Mouse (Mus musculus) liver, adult 2 months (tissue): Measurements from ENCODE around the gene Homez.

Source experiments
- CTCF ChIP-seq: fragments of 200-500 bp; IDR thresholded peaks from 2 replicates; pipeline ENCODE4 v1.5.1; 2011; ENCODE audit warnings: low read depth, low read length, control low read depth
- POLR2A ChIP-seq: fragments of 200-500 bp; IDR thresholded peaks from 2 replicates; pipeline ENCODE4 v1.6.1; 2011; ENCODE audit warnings: low read length, control low read depth; ENCODE audit not compliant: insufficient read depth; ENCODE audit errors: extremely low read depth

- peak; percentile 54 for TF ChIP-seq CTCF
- no peak for TF ChIP-seq POLR2A
These were observed 27.3 kb downstream of the Homez start for GRCm38 (mm10) chr14:54843461-54843860.
